Mouse (Mus musculus): ENCODE data around the gene Vmn1r135. TPM values are rescaled to one million over a fixed set of nuclear protein-coding genes. Genes with fewer than 3 reads are reported as not detected.
"Not testable (repeated sequence)": the region's sequence is repeated elsewhere in the genome, so short reads cannot be mapped to it uniquely, and the experiment has no call there.

Gene Vmn1r135
- not detected for total RNA-seq (2021)

GRCm38 (mm10) chr7:21832051-21832450 lies at the start of gene Vmn1r135:
Vmn1r135 (plus strand) TSS chr7:21832351.
- intact Hi-C loops (cut with DNase I); DNase-seq (ENCODE audit: low spot score in 2 of 2): not testable (repeated sequence)

GRCm38 (mm10) chr7:21796628-21797027 lies 35.5 kb upstream of the Vmn1r135 start, which contains the start of gene Gm4177:
Gm4177 (minus strand) TSS chr7:21796728.
- DNase-seq (ENCODE audit: low spot score in 2 of 2); intact Hi-C loops (cut with DNase I): not testable (repeated sequence)

- intact Hi-C loops (cut with DNase I); DNase-seq (ENCODE audit: low spot score in 2 of 2): not testable (repeated sequence)
These were observed 12.0 kb downstream of the Vmn1r135 start, which contains the start of gene Gm5725 for GRCm38 (mm10) chr7:21844167-21844566. Gm5725 (minus strand) TSS chr7:21844267.

Other genes with a start within 250 kb of the Vmn1r135 start
- not detected for gene Vmn1r132, start 218.3 kb upstream of the Vmn1r135 start, total RNA-seq (2021)
- not detected for gene Gm4175, start 70.9 kb upstream of the Vmn1r135 start, total RNA-seq (2021)
- not detected for gene Gm4177, start 35.6 kb upstream of the Vmn1r135 start, total RNA-seq (2021)
- gene Gm5725, start 11.9 kb downstream of the Vmn1r135 start, total RNA-seq (2021): not detected
- gene Gm5891, start 88.9 kb downstream of the Vmn1r135 start, total RNA-seq (2021): not detected
- gene Vmn1r137, start 162.2 kb downstream of the Vmn1r135 start, total RNA-seq (2021): not detected
- not detected for gene Vmn1r138, start 196.5 kb downstream of the Vmn1r135 start, total RNA-seq (2021)
- gene Gm6176, start 224.0 kb downstream of the Vmn1r135 start, total RNA-seq (2021): not detected
- gene Vmn1r139, start 236.7 kb downstream of the Vmn1r135 start, total RNA-seq (2021): not detected